Mouse (Mus musculus) ES-E14 (cell line): ENCODE data around the gene Rab25. TPM values are rescaled to one million over a fixed set of nuclear protein-coding genes. Genes with fewer than 3 reads are reported as not detected.

Experiments used
- DNase-seq: peaks from one replicate; pipeline ENCODE4 v3.0.0-alpha.2; 2013; ENCODE audit warnings: low read depth, low spot score
- H3K27ac ChIP-seq: 2 replicates; pipeline ENCODE4 v1.5.1; 2012; ENCODE audit warnings: low read depth, mild to moderate bottlenecking, low read length, moderate library complexity, mixed read lengths; ENCODE audit not compliant: poor library complexity, insufficient read depth, severe bottlenecking
- H3K36me3 ChIP-seq: 2 replicates; pipeline ENCODE4 v1.6.1; 2012; ENCODE audit warnings: mild to moderate bottlenecking, low read length, moderate library complexity, mixed read lengths; ENCODE audit not compliant: control insufficient read depth, poor library complexity, insufficient read depth, severe bottlenecking
- H3K4me1 ChIP-seq, 2 experiments: fragments of 150-350 bp in 1 of 2; sonication (generic) in 1 of 2; 2 replicates each; pipeline ENCODE4 v1.6.1; 2012; ENCODE audit warnings: low read length in 2 of 2, mild to moderate bottlenecking in 1 of 2, mixed read lengths in 1 of 2; ENCODE audit not compliant: control insufficient read depth in 2 of 2, insufficient read depth in 2 of 2, poor library complexity in 1 of 2
- H3K4me3 ChIP-seq, 2 experiments: fragments of 150-350 bp in 1 of 2; sonication (generic) in 1 of 2; 2 replicates each; pipeline ENCODE4 v1.5.1; 2012; ENCODE audit warnings: low read length in 2 of 2, low read depth in 1 of 2, mild to moderate bottlenecking in 1 of 2, mixed read lengths in 1 of 2; ENCODE audit not compliant: insufficient read depth in 1 of 2, poor library complexity in 1 of 2, severe bottlenecking in 1 of 2
- H3K9ac ChIP-seq: 2 replicates; pipeline ENCODE4 v1.6.1; 2012; ENCODE audit warnings: low read depth, mild to moderate bottlenecking, low read length, mixed read lengths; ENCODE audit not compliant: poor library complexity, insufficient read depth, severe bottlenecking
- H3K9me3 ChIP-seq: fragments of 150-350 bp; sonication (generic); 2 replicates; pipeline ENCODE4 v1.6.1; 2012; ENCODE audit warnings: low read depth, mild to moderate bottlenecking, low read length; ENCODE audit not compliant: control insufficient read depth, insufficient read depth
- CHD2 ChIP-seq: IDR thresholded peaks from 2 replicates; pipeline ENCODE4 v1.6.1; 2014; ENCODE audit warnings: mild to moderate bottlenecking, low read depth, low read length, inconsistent platforms
- HCFC1 ChIP-seq: IDR thresholded peaks from 2 replicates; pipeline ENCODE4 v1.6.1; 2012; ENCODE audit warnings: low read length, inconsistent platforms, borderline replicate concordance; ENCODE audit not compliant: insufficient read depth
- MAFK ChIP-seq: IDR thresholded peaks from 2 replicates; pipeline ENCODE4 v1.6.1; 2014; ENCODE audit warnings: mild to moderate bottlenecking, low read depth, low read length, inconsistent platforms; ENCODE audit not compliant: insufficient read depth
- ZC3H11A ChIP-seq: IDR thresholded peaks from 2 replicates; pipeline ENCODE4 v1.6.1; 2012; ENCODE audit warnings: low read depth, mild to moderate bottlenecking, inconsistent platforms, low read length, borderline replicate concordance
- ZNF384 ChIP-seq: IDR thresholded peaks from 2 replicates; pipeline ENCODE4 v1.6.1; 2012; ENCODE audit warnings: low read depth, low read length, inconsistent platforms
- in situ Hi-C, 2 experiments: fragments of 600-800 bp; cut with MboI; formaldehyde crosslinking; loops; one replicate each; pipeline ENCODE4 v1.15.1; 2025; ENCODE audit warnings: low sequenced_read_pairs in 2 of 2, inconsistent platforms in 1 of 2; ENCODE audit not compliant: unreplicated experiment in 2 of 2
- total RNA-seq: library from RNA; depleted of rRNA; stranded (reverse); fragments of 300-350 nt; gene quantifications from 2 replicates; pipeline ENCODE4 v1.2.3, GENCODE M21; 2012

Rab25 gene
- total RNA-seq, 1 experiment, result 2.1 TPM

GRCm38 (mm10) chr3:88527565-88527964 is 20.5 kb downstream of the Rab25 start:
- in situ Hi-C loops, result no loop called here
- Histone ChIP-seq H3K9ac (peak overlapping the region; percentile 19; the same call in 1 of the 2 replicates), H3K36me3 (peaks cover 16% of the 10 kb centered on the region), H3K9me3 (no peaks in the 10 kb centered on the region), H3K27ac (no peak overlapping the region), H3K4me3 (peak overlapping the region in 1 of 2 experiments; percentile 9; a peak in 1 of 4 replicates), H3K4me1 (peaks cover 6 to 12% of the 10 kb centered on the region in 2 experiments; a peak in 3 of 4 replicates)
- no peak for DNase-seq
- no peak for TF ChIP-seq MAFK
- no peak for TF ChIP-seq ZC3H11A
- TF ChIP-seq ZNF384, result no peak
- TF ChIP-seq HCFC1, result no peak
- TF ChIP-seq CHD2, result no peak

- H3K4me1 ChIP-seq, result peaks cover 6 to 13% of the 10 kb centered on the region in 2 experiments; a peak in 3 of 4 replicates
- H3K27ac ChIP-seq, result no peak overlapping the region
- H3K9me3 ChIP-seq, result no peaks in the 10 kb centered on the region
- H3K9ac ChIP-seq, result peak overlapping the region; percentile 65; the same call in 1 of the 2 replicates
- peak overlapping the region; percentile 15 to 27; a peak in 1 of 4 replicates for H3K4me3 ChIP-seq
- peaks cover 16% of the 10 kb centered on the region for H3K36me3 ChIP-seq
- in situ Hi-C loops, result no loop called here
- TF ChIP-seq CHD2 (no peak), HCFC1 (peak; percentile 57; the same call in 1 of the 2 replicates), ZC3H11A (peak; percentile 44; the same call in 1 of the 2 replicates), ZNF384 (peak; percentile 51; the same call in 1 of the 2 replicates)
- DNase-seq, result peak; percentile 85
These were observed 21.7 kb downstream of the Rab25 start for GRCm38 (mm10) chr3:88526157-88527131.

GRCm38 (mm10) chr3:88525021-88525420 is 23.1 kb downstream of the Rab25 start:
- Histone ChIP-seq H3K36me3 (peaks cover 16% of the 10 kb centered on the region), H3K4me3 (no peak overlapping the region), H3K27ac (no peak overlapping the region), H3K9ac (no peak overlapping the region), H3K4me1 (peaks cover 6 to 13% of the 10 kb centered on the region in 2 experiments; a peak in 2 of 4 replicates), H3K9me3 (no peaks in the 10 kb centered on the region)
- TF ChIP-seq CHD2, result no peak
- no peak for DNase-seq
- in situ Hi-C loops, result no loop called here

- Histone ChIP-seq H3K9me3 (no peaks in the 10 kb centered on the region), H3K4me1 (peaks cover 0 to 8% of the 10 kb centered on the region in 2 experiments; a peak in 1 of 4 replicates), H3K4me3 (no peak overlapping the region), H3K27ac (no peak overlapping the region), H3K9ac (no peak overlapping the region), H3K36me3 (peaks cover 16% of the 10 kb centered on the region)
- no peak for TF ChIP-seq HCFC1
- TF ChIP-seq ZC3H11A, result no peak
- no peak for TF ChIP-seq CHD2
- TF ChIP-seq ZNF384, result no peak
- no peak for TF ChIP-seq MAFK
- in situ Hi-C loops, result loop anchor here in 1 of 2 experiments (5.0 kb wide), 1 partner anchor 36 kb away; no protein-coding TSS in a partner anchor
- no peak for DNase-seq
These were observed 25.1 kb downstream of the Rab25 start for GRCm38 (mm10) chr3:88523027-88523426.
